Mouse (Mus musculus) gonadal fat pad, adult 2 months (tissue): ENCODE measurements at regions not wholly inside any gene's neighbourhood (a gene's known extent, or its start where the extent isn't known, plus 50 kb on each side); places are given as distances from the start of the nearest gene placed in this dataset.

Source experiments
- DNase-seq: peaks from one replicate; pipeline ENCODE4 v3.0.0-alpha.2; 2012; ENCODE audit warnings: low read depth

GRCm38 (mm10) chr6:98754487-98754886, 411.9 kb upstream of the Gm765 start:
- DNase-seq, result no peak

DNA sequence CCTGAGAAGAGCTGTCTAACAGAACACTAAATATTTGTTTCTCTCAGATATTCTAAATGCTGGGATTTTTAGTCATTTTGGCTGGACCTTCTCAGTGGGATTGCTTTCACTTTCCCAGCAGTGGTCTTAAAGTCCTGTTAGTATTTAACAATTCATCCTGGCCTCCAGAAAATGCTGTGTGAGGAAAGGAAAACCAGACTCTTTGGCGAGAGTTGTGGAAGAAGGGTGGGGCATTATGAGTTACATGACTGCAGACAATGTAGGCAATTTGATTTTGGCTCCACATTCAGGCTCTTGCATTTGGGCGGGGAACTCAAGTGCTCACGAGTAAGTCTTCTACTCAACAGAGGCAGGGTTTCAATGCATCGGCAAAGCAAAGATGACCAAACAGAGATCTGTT, 406.1 kb upstream of the Gm765 start:
- DNase-seq, result no peak

- DNase-seq, result no peak
Observed at GRCm38 (mm10) chr6:98746976-98747375, 404.4 kb upstream of the Gm765 start.

- DNase-seq, result no peak
Observed at GRCm38 (mm10) chr6:98740447-98740846, 397.9 kb upstream of the Gm765 start.

- peak; percentile 28 for DNase-seq
Observed at GRCm38 (mm10) chr6:98731010-98731530, 388.5 kb upstream of the Gm765 start.

- no peak for DNase-seq
Observed at GRCm38 (mm10) chr6:98726605-98727144, 384.1 kb upstream of the Gm765 start.

GRCm38 (mm10) chr6:98704887-98705622, 362.5 kb upstream of the Gm765 start:
- DNase-seq, result no peak

- DNase-seq, result no peak
Observed at GRCm38 (mm10) chr6:98697571-98697970, 355.0 kb upstream of the Gm765 start.

DNA sequence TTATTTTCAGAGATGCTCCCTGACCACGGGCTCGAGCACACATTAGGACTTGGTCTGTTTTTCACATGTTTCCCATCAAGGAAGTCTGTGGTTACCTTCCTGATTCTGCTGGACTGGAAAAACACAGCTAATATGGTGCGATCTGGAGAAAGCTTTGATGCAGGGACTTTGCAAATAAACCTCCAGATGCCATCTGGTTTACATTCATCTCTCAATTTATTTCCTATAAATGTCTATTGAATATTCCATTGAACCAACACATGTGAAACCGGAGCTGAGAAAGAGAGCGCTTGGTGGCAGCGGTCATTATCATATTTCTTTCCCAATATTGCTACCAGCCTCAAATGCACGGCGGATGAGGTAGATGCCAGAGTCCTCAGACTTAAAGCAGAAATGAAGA, 350.9 kb upstream of the Gm765 start:
- DNase-seq, result no peak

DNA sequence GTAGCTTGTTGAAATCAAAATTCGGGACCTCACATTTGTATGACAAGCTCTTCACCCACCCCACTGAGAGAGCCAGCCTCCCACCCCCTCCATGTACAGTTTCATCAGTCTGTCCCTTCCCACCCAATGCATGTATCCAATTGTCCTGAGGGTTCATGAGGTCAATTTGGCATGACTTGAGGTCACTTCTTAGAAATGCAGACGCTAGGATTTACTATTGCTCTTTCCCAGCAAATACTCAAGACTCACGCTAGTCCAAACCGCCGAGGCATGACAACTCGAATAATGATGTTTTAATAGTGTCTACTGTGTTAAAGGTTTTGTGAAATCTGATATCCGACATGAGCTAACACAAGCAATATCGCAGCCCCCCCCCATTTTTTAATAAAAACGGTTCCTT, 347.6 kb upstream of the Gm765 start:
- no peak for DNase-seq

DNA sequence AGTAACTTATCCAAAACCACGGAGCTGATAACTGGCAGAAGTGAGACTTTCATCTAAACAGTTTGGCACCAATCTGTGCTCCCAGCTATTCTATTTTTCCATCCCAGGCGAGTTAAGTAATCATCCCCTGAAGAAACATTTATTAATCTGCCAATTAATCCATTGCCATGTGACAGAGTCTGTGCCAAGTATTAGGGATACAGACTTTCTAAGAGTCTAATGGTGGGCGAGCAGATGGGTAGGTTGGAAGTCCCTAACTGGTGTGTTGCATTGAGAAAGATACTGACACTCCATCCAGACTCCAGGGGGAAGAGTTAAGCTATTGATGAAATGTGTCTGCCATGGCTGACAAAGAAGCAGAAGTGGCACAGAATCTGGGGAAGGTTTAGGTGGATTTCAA, 346.8 kb upstream of the Gm765 start:
- no peak for DNase-seq

DNA sequence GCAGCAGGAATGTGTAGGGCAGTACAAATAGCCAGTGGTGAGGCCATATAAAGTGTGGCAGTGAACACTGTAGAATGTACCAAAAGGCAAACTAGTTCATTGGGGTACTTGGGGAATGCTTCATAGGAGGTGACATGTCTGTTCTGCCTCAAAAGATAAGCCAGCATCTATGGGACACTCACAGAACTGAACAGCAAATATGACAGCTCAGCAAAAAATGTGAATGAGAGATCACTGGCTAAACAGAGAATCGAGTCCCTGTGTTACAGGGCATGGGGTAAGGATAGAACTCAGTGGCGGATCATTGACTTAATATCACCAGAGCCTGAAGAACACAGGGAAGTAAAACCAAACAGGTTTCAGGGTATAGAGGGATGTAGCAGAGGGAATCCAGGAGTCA, 346.1 kb upstream of the Gm765 start:
- no peak for DNase-seq

GRCm38 (mm10) chr6:98666388-98666989, 323.9 kb upstream of the Gm765 start:
- DNase-seq, result no peak

GRCm38 (mm10) chr6:98651827-98652226, 309.3 kb upstream of the Gm765 start:
- DNase-seq, result no peak

- DNase-seq, result no peak
Observed at GRCm38 (mm10) chr6:98651315-98651714, 308.8 kb upstream of the Gm765 start.

DNA sequence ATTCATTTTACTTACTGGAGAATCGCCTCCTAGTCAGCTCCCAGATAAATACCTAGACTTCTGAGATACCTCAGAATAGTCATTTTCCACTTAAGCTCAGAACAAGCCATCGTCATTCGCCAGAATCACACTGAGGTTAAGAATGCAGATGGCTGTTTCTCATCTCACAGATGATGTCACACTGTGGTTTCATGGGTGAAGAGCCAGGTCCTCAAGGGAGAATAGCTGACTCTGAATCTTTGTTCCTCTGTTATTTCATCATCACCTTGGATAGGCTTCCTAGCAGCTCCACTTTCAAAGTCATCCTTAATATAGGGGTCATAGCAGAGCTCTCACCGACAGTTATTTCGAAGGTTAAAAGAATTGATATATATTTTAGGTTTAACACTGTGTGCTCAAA, 297.8 kb upstream of the Gm765 start:
- DNase-seq, result no peak

GRCm38 (mm10) chr6:98635816-98636215, 293.3 kb upstream of the Gm765 start:
- DNase-seq, result no peak

- no peak for DNase-seq
Observed at GRCm38 (mm10) chr6:98632278-98633063, 289.9 kb upstream of the Gm765 start.

GRCm38 (mm10) chr6:98631269-98631668, 288.7 kb upstream of the Gm765 start:
- no peak for DNase-seq

DNA sequence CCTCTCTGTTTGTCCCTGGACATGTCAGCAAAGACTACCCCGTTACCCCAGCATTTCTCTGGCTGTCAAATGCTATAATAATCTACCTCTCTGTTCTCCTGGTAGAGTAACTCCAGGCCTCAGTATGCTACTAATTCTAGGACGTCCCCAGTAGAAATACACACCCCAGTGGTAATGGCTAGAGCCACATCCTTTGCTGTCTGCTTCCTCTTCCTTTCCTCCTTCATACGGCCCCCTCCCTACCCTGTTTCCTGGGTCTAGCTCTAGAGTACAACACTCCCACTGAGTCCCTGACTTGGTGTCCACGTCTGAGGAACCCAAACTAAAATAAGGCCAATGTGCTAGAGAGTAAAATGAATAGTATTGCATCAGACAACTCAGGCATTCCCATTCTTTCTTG, 287.1 kb upstream of the Gm765 start:
- no peak for DNase-seq

DNA sequence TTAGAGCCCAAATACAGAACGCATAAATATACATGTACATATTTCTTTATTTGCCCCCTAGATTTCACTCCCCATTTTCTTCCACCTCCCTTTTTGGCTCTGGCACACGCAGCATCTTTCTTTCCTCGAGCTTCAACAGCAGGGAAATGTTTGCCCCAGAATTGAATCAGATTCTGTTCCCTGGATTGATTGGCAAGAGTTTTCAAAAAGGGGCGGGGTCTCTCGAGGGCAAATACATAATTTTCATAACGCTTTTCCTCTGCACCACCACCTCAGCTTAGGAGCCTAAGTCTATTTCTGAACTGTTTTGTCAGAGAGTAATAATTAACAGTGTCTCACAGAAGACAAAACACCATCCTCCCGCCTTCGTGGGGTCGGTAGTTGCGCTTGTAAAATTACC, 283.9 kb upstream of the Gm765 start:
- DNase-seq, result no peak

DNA sequence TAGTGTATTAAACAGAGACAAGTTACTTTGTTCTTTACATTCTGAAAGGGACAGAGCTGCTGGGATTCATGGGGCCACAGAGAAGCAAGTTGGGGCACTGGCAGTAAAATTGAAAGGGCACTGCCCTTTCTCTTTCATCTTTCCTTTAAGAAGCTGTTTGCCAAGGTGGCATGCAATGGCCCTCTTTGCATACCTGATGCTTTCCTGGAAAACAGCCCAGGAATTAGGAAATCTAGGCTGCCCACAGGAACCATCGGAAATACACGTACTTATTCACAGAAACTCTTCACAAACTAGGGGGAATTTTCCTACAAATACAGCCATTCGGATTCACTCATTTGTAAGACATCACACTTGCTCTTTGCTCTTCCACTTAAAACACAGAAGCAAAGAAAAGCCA, 278.3 kb upstream of the Gm765 start:
- no peak for DNase-seq
